Mouse (Mus musculus) gastrocnemius, postnatal 25 days (tissue): ENCODE results near the gene Atp6v0e. TPM values are rescaled to one million over a fixed set of nuclear protein-coding genes. Genes with fewer than 3 reads are reported as not detected.

Source experiments
- DNase-seq: peaks from one replicate; pipeline ENCODE4 v3.0.0; 2022
- long read RNA-seq, 2 experiments: library from polyadenylated mRNA; stranded (forward); transcript quantifications; one replicate each; pipeline ENCODE4 v2.0.0; 2021
- total RNA-seq, 2 experiments: library from RNA; stranded (reverse); gene quantifications; 1 replicate in 1 of 2; 2 replicates in 1 of 2; pipeline ENCODE4 v1.2.3; 2021

The Atp6v0e gene
- 10 to 100 TPM; 29.7 to 43.1 TPM for total RNA-seq
- long read RNA-seq, experiment 1, transcript Atp6v0e-201 (4 exons, 823 nt), result major isoform, 58 of 93 reads
- long read RNA-seq, experiment 1, partial matches to known transcripts, result 0 of 93 reads
- long read RNA-seq, experiment 1, other reads (novel, unspliced or antisense), result 35 of 93 reads
- long read RNA-seq, experiment 2, transcript Atp6v0e-201 (4 exons, 823 nt), result major isoform, 45 of 73 reads
- long read RNA-seq, experiment 2, partial matches to known transcripts, result 1 of 73 reads
- long read RNA-seq, experiment 2, other reads (novel, unspliced or antisense), result 25 of 73 reads

GRCm38 (mm10) chr17:26662978-26663683 is at the start of gene Atp6v0e:
Atp6v0e (plus strand) TSS chr17:26663231.
- DNase-seq, result peak; percentile 89

- no peak for DNase-seq
Observed at GRCm38 (mm10) chr17:26614286-26614685, 48.7 kb upstream of the Atp6v0e start.

- no peak for DNase-seq
Observed at GRCm38 (mm10) chr17:26614708-26615486, 48.1 kb upstream of the Atp6v0e start.

GRCm38 (mm10) chr17:26616696-26617095 is 46.3 kb upstream of the Atp6v0e start:
- peak; percentile 43 for DNase-seq

GRCm38 (mm10) chr17:26618498-26618897 is 44.5 kb upstream of the Atp6v0e start:
- no peak for DNase-seq

GRCm38 (mm10) chr17:26619577-26619976 is 43.5 kb upstream of the Atp6v0e start:
- no peak for DNase-seq

GRCm38 (mm10) chr17:26620292-26620691 is 42.7 kb upstream of the Atp6v0e start:
- DNase-seq, result no peak

- peak; percentile 89 for DNase-seq
Observed at GRCm38 (mm10) chr17:26620786-26621766, 42.0 kb upstream of the Atp6v0e start.

GRCm38 (mm10) chr17:26621912-26622311 is 41.1 kb upstream of the Atp6v0e start:
- no peak for DNase-seq

GRCm38 (mm10) chr17:26623991-26624390 is 39.0 kb upstream of the Atp6v0e start:
- DNase-seq, result no peak

- no peak for DNase-seq
Observed at GRCm38 (mm10) chr17:26624999-26625398, 38.0 kb upstream of the Atp6v0e start.

- no peak for DNase-seq
Observed at GRCm38 (mm10) chr17:26625521-26626010, 37.5 kb upstream of the Atp6v0e start.

GRCm38 (mm10) chr17:26628479-26628878 is 34.6 kb upstream of the Atp6v0e start:
- no peak for DNase-seq

- no peak for DNase-seq
Observed at GRCm38 (mm10) chr17:26628936-26629335, 34.1 kb upstream of the Atp6v0e start.

GRCm38 (mm10) chr17:26631811-26632327 is 31.2 kb upstream of the Atp6v0e start:
- no peak for DNase-seq

- DNase-seq, result no peak
Observed at GRCm38 (mm10) chr17:26633186-26633585, 29.8 kb upstream of the Atp6v0e start.

- DNase-seq, result no peak
Observed at GRCm38 (mm10) chr17:26633926-26634325, 29.1 kb upstream of the Atp6v0e start.

- no peak for DNase-seq
Observed at GRCm38 (mm10) chr17:26634539-26634938, 28.5 kb upstream of the Atp6v0e start.

- DNase-seq, result no peak
Observed at GRCm38 (mm10) chr17:26635951-26636350, 27.1 kb upstream of the Atp6v0e start.

- no peak for DNase-seq
Observed at GRCm38 (mm10) chr17:26637851-26638250, 25.2 kb upstream of the Atp6v0e start.

- DNase-seq, result peak; percentile 69
Observed at GRCm38 (mm10) chr17:26638655-26639054, 24.4 kb upstream of the Atp6v0e start.
